Mouse (Mus musculus) embryonic facial prominence, embryonic 14.5 days (tissue): ENCODE measurements around the gene Irf2. TPM values are rescaled to one million over a fixed set of nuclear protein-coding genes. Genes with fewer than 3 reads are reported as not detected.

Source experiments
- ATAC-seq: fragments of 200-750 bp; cut with Nextera tagmentation; 2 replicates; pipeline ENCODE4 v1.8.0; 2017; ENCODE audit warnings: low read depth, moderate number of reproducible peaks, moderate TSS enrichment
- DNase-seq: peaks from one replicate; pipeline ENCODE4 v3.0.0-alpha.2; 2015; ENCODE audit warnings: low spot score
- H3K27ac ChIP-seq: fragments of 300-500 bp; sonication (generic); replicated peaks from 2 replicates; pipeline ENCODE4 v1.5.1; 2014; ENCODE audit warnings: low read depth, mild to moderate bottlenecking, low read length, moderate library complexity
- H3K27me3 ChIP-seq: fragments of 300-500 bp; sonication (generic); replicated peaks from 2 replicates; pipeline ENCODE4 v1.6.1; 2014; ENCODE audit warnings: low read length; ENCODE audit not compliant: control insufficient read depth, insufficient read depth
- H3K36me3 ChIP-seq: fragments of 300-500 bp; sonication (generic); 2 replicates; pipeline ENCODE4 v1.6.1; 2014; ENCODE audit warnings: low read length, mixed read lengths; ENCODE audit not compliant: control insufficient read depth, insufficient read depth
- H3K4me1 ChIP-seq: fragments of 300-500 bp; sonication (generic); 2 replicates; pipeline ENCODE4 v1.6.1; 2014; ENCODE audit warnings: antibody characterized with exemption, low read length; ENCODE audit not compliant: control insufficient read depth, insufficient read depth
- H3K4me2 ChIP-seq: fragments of 300-500 bp; sonication (generic); 2 replicates; pipeline ENCODE4 v1.6.1; 2014; ENCODE audit warnings: low read depth, mild to moderate bottlenecking, low read length, moderate library complexity, mixed read lengths
- H3K4me3 ChIP-seq: fragments of 300-500 bp; sonication (generic); 2 replicates; pipeline ENCODE4 v1.5.1; 2014; ENCODE audit warnings: low read depth, mild to moderate bottlenecking, low read length
- H3K9ac ChIP-seq: fragments of 300-500 bp; sonication (generic); 2 replicates; pipeline ENCODE4 v1.6.1; 2014; ENCODE audit warnings: low read depth, mild to moderate bottlenecking, low read length, moderate library complexity, mixed read lengths
- H3K9me3 ChIP-seq: fragments of 300-500 bp; sonication (generic); 2 replicates; pipeline ENCODE4 v1.6.1; 2016; ENCODE audit warnings: low read length; ENCODE audit not compliant: control insufficient read depth
- WGBS: fragments of 180-500 bp; shearing (Covaris S2); extraction: QIAGEN DNeasy Blood & Tissue Kit; methylation state at CpG from one replicate; pipeline ENCODE4 v1.1.7; 2014; 5-methylcytosine and 5-hydroxymethylcytosine counted together
- polyA plus RNA-seq: library from polyadenylated mRNA; unstranded; fragments of >200 nt; fragmentation: Nextera tagmentation; extraction: Ambion mirVana; gene quantifications from 2 replicates; pipeline ENCODE4 v1.2.1, GENCODE M21; 2014

Gene Irf2
- polyA plus RNA-seq, 1 experiment from 2014 or later = 15.3 TPM

DNA sequence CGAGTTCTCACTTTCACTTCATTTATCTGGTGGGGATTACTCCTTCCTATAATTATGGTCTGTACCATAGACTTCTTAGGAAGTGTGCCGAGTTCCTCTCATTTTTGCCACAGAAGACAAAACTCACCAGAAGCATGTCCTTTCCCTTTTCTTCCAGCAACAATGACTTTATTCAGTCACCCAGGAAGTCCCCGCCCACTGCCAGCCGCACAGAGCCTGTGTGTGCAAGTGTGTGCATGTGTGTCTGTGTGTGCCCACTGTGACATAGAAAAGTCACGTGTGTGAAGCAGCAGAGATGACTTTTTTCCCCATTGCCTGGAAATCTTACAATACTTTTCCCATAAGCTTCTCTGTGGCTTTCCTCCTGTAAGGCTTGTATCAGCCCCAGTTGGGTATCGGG is 141.8 kb downstream of the Irf2 start:
- no peaks in the 10 kb centered on the region for H3K36me3 ChIP-seq
- no peaks in the 10 kb centered on the region for H3K9me3 ChIP-seq
- H3K4me1 ChIP-seq = no peaks in the 10 kb centered on the region
- no peak overlapping the region for H3K9ac ChIP-seq
- no peak overlapping the region for H3K27ac ChIP-seq
- DNase-seq (no peak), ATAC-seq (no peak)
- no peak overlapping the region for H3K4me2 ChIP-seq
- no peak overlapping the region for H3K4me3 ChIP-seq
- WGBS = 65% methylated on average over 6 of the region's 6 CpGs
- H3K27me3 ChIP-seq = no peaks in the 10 kb centered on the region

DNA sequence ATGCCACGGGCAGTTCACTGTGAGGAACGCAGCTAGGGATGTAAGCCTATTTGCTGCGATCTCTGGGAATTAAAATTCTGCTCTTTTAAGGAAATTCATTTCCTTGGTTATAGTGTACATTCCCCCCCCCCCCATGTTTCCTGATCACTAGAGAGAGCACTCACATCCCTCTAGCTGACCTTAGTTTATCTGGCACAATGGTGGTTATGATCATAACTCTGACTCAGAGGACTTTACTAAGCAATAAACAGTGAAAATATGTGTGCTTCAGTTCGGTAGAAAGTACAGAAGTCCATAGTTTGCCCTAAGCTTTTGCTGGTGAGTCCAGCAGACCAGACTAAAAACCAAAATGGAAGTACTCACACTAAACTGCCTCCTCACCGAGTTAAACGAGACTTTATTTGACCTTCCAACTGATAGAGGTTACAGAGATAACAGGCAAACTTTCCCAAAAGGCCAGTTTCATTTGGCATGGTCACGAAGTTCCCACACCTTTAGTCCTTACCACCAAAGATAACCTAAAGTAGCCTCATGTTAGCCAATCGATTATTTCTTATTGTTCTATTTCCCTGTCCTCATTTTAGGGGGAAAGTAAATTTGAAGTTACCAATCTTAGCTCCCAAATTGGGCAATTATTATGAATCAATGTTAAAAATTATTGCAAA is 142.4 kb downstream of the Irf2 start:
- no peak for DNase-seq
- H3K27ac ChIP-seq = no peak overlapping the region
- no peak overlapping the region for H3K9ac ChIP-seq
- H3K4me2 ChIP-seq = no peak overlapping the region
- 0 out of 2 replicates have a peak, but pooled peaks cover 3% of the 10 kb centered on the region for H3K9me3 ChIP-seq
- H3K36me3 ChIP-seq = no peaks in the 10 kb centered on the region
- H3K4me1 ChIP-seq = no peaks in the 10 kb centered on the region
- no peak overlapping the region for H3K4me3 ChIP-seq
- no peaks in the 10 kb centered on the region for H3K27me3 ChIP-seq
- no peak for ATAC-seq
- 80% methylated on average over 8 of the region's 8 CpGs for WGBS

DNA sequence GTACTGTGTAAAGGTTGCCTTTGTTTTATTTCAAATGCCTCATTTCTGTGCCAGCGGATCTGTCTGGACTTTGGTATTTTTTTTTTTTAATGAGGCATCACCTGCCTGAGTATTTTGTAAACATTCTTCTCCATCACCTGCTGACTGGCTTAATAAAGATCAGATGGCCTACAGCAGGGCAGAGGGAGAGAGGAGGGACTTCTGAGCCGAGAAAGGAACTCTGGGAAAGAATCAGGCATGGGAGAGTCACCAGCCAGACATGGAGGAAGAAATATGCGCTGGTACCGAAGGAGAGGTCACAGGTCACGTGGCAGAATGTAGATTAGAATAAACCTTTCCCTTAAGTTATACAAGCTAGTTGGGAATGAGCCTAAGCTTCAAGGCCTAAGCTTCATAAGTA is 143.2 kb downstream of the Irf2 start:
- DNase-seq = no peak
- 0 out of 2 replicates have a peak, but pooled peaks cover 3% of the 10 kb centered on the region for H3K9me3 ChIP-seq
- H3K9ac ChIP-seq = no peak overlapping the region
- no peak for ATAC-seq
- H3K27me3 ChIP-seq = no peaks in the 10 kb centered on the region
- H3K4me3 ChIP-seq = no peak overlapping the region
- 38% methylated on average over 5 of the region's 5 CpGs for WGBS
- 0 out of 2 replicates have a peak, but pooled peaks cover 4% of the 10 kb centered on the region for H3K4me1 ChIP-seq
- no peak overlapping the region for H3K4me2 ChIP-seq
- H3K36me3 ChIP-seq = no peaks in the 10 kb centered on the region
- H3K27ac ChIP-seq = no peak overlapping the region

DNA sequence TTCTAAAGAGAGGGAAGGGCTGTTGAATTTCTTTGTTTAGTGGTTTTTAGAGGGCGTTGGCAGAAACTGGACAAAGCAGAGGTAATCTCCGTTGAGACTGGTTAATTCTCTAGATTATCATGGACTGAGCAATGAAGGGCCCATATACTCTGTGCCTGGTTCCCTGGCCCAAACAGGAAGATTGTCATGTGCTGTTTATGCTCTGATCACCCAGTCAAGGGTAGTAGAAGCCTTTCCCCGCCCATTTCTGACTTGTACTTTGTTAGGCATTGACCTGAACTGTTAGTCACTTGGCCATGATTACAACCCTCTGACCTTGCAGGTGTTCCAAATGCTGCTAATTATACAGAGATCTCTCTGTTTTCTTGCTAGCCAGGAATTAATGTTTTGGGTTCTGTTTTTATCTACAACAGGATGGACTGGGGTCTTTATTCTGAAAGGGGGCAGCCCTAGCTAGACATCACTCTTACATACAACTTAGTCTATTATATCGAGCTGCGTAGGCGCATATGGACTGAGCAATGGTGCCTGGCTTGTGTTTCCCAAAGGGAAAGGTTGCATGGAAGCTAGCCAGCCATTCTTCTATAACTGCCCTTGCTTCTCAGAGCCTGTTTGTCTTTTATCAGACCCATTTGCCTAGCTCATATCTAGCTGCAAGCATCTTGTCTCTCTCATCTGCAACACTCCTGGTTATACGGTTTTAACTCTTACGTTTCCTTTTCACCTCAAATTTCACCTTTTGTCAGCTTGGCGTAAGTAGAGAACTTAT is 143.9 kb downstream of the Irf2 start:
- 0 out of 2 replicates have a peak, but pooled peaks cover 4% of the 10 kb centered on the region for H3K4me1 ChIP-seq
- H3K9ac ChIP-seq = no peak overlapping the region
- H3K27me3 ChIP-seq = no peaks in the 10 kb centered on the region
- H3K9me3 ChIP-seq = 0 out of 2 replicates have a peak, but pooled peaks cover 3% of the 10 kb centered on the region
- DNase-seq (no peak), ATAC-seq (no peak)
- H3K4me3 ChIP-seq = no peak overlapping the region
- WGBS = 83% methylated on average over 9 of the region's 9 CpGs
- no peak overlapping the region for H3K27ac ChIP-seq
- no peak overlapping the region for H3K4me2 ChIP-seq
- H3K36me3 ChIP-seq = no peaks in the 10 kb centered on the region

DNA sequence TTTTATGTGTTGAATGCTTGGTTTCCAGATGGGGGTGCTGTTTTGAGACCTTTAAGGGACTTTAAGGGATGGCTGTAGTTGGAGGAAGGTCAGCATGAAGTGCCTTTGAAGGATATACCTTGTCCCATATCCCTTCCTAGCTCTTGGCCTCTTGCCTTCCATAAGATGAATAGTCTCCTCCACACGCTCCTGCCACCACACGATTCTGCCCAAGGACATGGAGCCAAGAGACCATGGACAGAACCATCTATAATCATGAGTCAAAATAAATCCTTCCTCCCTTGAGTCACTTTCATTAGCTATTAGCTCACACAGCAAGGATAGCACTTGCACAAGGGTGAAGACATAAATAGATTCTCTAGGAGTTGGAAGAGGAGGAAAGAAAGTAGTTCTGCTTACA is 146.3 kb downstream of the Irf2 start:
- no peak overlapping the region for H3K4me2 ChIP-seq
- 0 out of 2 replicates have a peak, but pooled peaks cover 3% of the 10 kb centered on the region for H3K9me3 ChIP-seq
- H3K9ac ChIP-seq = no peak overlapping the region
- DNase-seq = no peak
- ATAC-seq = no peak
- no peaks in the 10 kb centered on the region for H3K27me3 ChIP-seq
- no peaks in the 10 kb centered on the region for H3K36me3 ChIP-seq
- no peak overlapping the region for H3K4me3 ChIP-seq
- H3K27ac ChIP-seq = no peak overlapping the region
- WGBS = 93% methylated on average over 2 of the region's 2 CpGs
- H3K4me1 ChIP-seq = 0 out of 2 replicates have a peak, but pooled peaks cover 7% of the 10 kb centered on the region

DNA sequence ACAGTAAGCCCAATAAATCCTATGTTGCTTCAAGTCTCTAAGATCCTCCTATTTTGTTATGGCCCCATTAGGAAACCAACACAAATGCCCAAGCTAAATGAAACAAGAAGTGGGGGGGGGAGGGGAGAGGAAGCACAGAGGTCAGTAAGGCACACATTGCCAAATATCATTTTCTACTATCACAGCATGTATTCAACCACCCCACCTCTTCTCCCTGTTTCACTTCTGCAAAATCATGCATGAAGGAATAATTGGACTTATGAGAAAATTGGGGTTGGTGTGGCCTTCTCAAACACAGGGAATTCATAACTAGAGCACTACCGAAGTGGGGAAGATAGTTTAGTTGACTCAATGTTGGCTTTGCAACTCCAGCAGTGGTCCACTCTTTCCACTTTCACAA is 146.7 kb downstream of the Irf2 start:
- 96% methylated on average over 1 of the region's 1 CpGs for WGBS
- no peak for ATAC-seq
- no peak overlapping the region for H3K4me2 ChIP-seq

DNA sequence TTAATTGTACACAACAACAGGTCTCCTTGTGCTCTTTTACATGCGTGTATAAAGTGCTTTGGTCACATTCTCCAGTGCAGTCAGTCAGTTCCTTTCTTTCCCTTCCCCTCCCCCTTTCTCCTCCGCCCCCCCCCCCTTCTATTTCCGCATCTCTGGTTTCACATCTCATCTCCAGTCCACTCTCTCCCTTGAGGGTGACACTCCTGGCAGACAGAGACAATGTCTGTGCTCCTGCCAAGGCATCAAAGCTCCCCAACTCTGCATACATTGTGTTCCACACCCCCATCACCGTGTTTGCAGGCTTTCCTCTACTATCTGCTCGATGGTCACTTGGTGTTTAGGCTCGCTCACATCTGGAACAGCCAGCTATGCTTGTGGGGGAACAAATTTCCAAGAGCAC is 147.9 kb downstream of the Irf2 start:
- H3K4me1 ChIP-seq = peaks cover 10% of the 10 kb centered on the region; the same call in 1 of the 2 replicates
- H3K9ac ChIP-seq = no peak overlapping the region
- no peak overlapping the region for H3K27ac ChIP-seq
- no peak overlapping the region for H3K4me2 ChIP-seq
- 0 out of 2 replicates have a peak, but pooled peaks cover 3% of the 10 kb centered on the region for H3K9me3 ChIP-seq
- no peaks in the 10 kb centered on the region for H3K27me3 ChIP-seq
- ATAC-seq (no peak), DNase-seq (no peak)
- 68% methylated on average over 6 of the region's 6 CpGs for WGBS
- H3K4me3 ChIP-seq = no peak overlapping the region
- no peaks in the 10 kb centered on the region for H3K36me3 ChIP-seq

More for the DNA sequence above, 146.7 kb downstream of the Irf2 start:
- Histone ChIP-seq H3K36me3 (no peaks in the 10 kb centered on the region), H3K9ac (no peak overlapping the region), H3K4me3 (no peak overlapping the region), H3K27me3 (no peaks in the 10 kb centered on the region), H3K9me3 (0 out of 2 replicates have a peak, but pooled peaks cover 3% of the 10 kb centered on the region), H3K4me1 (0 out of 2 replicates have a peak, but pooled peaks cover 7% of the 10 kb centered on the region), H3K27ac (no peak overlapping the region)
- DNase-seq = no peak

DNA sequence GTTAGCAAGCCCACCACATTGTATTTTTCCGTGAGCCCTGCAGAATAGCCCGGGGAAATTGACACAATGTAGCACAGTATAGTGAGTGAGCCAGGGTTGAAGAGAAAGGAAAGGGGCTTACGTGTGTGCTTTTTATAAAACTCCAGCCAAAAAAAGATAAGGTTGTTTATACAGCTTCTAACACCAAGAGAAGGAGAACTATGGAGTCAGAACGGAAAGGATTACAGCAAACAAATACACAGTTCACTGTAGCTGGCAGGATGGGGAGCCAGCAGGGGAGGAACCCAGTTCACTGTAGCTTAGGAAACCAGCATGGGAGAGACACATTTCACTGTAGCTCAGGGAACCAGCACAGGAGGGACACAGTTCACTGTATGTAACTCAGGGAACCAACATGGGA is 149.0 kb downstream of the Irf2 start:
- 55% methylated on average over 4 of the region's 4 CpGs for WGBS
- peaks cover 18% of the 10 kb centered on the region for H3K4me1 ChIP-seq
- H3K4me3 ChIP-seq = no peak overlapping the region
- H3K27me3 ChIP-seq = no peaks in the 10 kb centered on the region
- no peak overlapping the region for H3K4me2 ChIP-seq
- ATAC-seq (peak; percentile 13; the same call in 1 of the 2 replicates), DNase-seq (no peak)
- no peak overlapping the region for H3K9ac ChIP-seq
- no peaks in the 10 kb centered on the region for H3K36me3 ChIP-seq
- 0 out of 2 replicates have a peak, but pooled peaks cover 3% of the 10 kb centered on the region for H3K9me3 ChIP-seq
- 0 out of 2 replicates have a peak overlapping the region, but pooled peaks have one; percentile 39 for H3K27ac ChIP-seq
